Mouse (Mus musculus): ENCODE results near the gene Larp6. TPM values are rescaled to one million over a fixed set of nuclear protein-coding genes. Genes with fewer than 3 reads are reported as not detected.

Gene Larp6
- polyA plus RNA-seq, 1 experiment from 2014 or later = 1.3 TPM

DNA sequence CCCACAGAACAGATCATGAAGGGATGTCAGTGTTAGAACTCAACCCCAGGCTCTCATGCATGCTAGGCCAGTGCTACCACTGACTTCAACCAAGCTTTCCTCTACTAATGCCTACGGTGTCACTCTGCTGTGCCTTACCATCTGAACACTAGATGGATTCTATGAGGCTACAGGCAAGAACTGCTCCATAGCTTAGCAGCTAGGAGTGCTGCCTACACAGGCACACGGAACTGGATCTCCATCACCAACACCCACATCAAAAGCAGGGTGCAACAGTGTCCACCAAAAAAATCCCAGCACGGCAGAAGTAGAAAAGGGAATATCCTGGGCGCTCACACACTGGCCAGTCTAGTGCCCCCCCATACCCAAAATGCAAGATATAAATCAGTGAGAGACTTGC lies 36.4 kb upstream of the Larp6 start:
- H3K4me3 ChIP-seq (ENCODE audit: low read depth, low read length) = no peak overlapping the region
- H3K36me3 ChIP-seq (ENCODE audit: insufficient read depth) = peaks cover 25% of the 10 kb centered on the region; the same call in 1 of the 2 replicates
- ATAC-seq (ENCODE audit: insufficient read depth) (no peak), DNase-seq (no peak)
- no peaks in the 10 kb centered on the region for H3K9me3 ChIP-seq (ENCODE audit: low read depth, low read length)
- H3K4me2 ChIP-seq = no peak overlapping the region
- no peak for TF ChIP-seq CTCF (IDR thresholded peaks at IDR 0.05; ENCODE audit: low read depth)
- H3K4me1 ChIP-seq (ENCODE audit: insufficient read depth) = no peaks in the 10 kb centered on the region
- 90% methylated on average over 4 of the region's 4 CpGs for WGBS
- no peaks in the 10 kb centered on the region for H3K27me3 ChIP-seq (ENCODE audit: insufficient read depth, low read length)
- H3K9ac ChIP-seq = no peak overlapping the region
- no peak overlapping the region for H3K27ac ChIP-seq (ENCODE audit: low read depth)

GRCm38 (mm10) chr9:60678913-60679312 lies 33.9 kb upstream of the Larp6 start:
- WGBS = 62% methylated on average over 5 of the region's 5 CpGs

GRCm38 (mm10) chr9:60681005-60681404 lies 31.8 kb upstream of the Larp6 start:
- H3K4me2 ChIP-seq = no peak overlapping the region
- no peak overlapping the region for H3K4me3 ChIP-seq (ENCODE audit: low read depth, low read length)
- no peaks in the 10 kb centered on the region for H3K27me3 ChIP-seq (ENCODE audit: insufficient read depth, low read length)
- ATAC-seq (ENCODE audit: insufficient read depth) (no peak), DNase-seq (no peak)
- H3K4me1 ChIP-seq (ENCODE audit: insufficient read depth) = no peaks in the 10 kb centered on the region
- H3K9me3 ChIP-seq (ENCODE audit: low read depth, low read length) = no peaks in the 10 kb centered on the region
- TF ChIP-seq CTCF (IDR thresholded peaks at IDR 0.05; ENCODE audit: low read depth) = peak; percentile 44; the same call in 1 of the 2 replicates
- no peak overlapping the region for H3K27ac ChIP-seq (ENCODE audit: low read depth)
- H3K36me3 ChIP-seq (ENCODE audit: insufficient read depth) = peaks cover 33% of the 10 kb centered on the region; the same call in 1 of the 2 replicates
- H3K9ac ChIP-seq = no peak overlapping the region
- 84% methylated on average over 3 of the region's 3 CpGs for WGBS

More at GRCm38 (mm10) chr9:60678913-60679312, 33.9 kb upstream of the Larp6 start:
- no peak overlapping the region for H3K9ac ChIP-seq
- no peak overlapping the region for H3K4me3 ChIP-seq (ENCODE audit: low read depth, low read length)
- no peak for TF ChIP-seq CTCF (IDR thresholded peaks at IDR 0.05; ENCODE audit: low read depth)
- no peak for ATAC-seq (ENCODE audit: insufficient read depth)
- H3K4me2 ChIP-seq = no peak overlapping the region
- H3K27ac ChIP-seq (ENCODE audit: low read depth) = no peak overlapping the region
- no peak for DNase-seq
- no peaks in the 10 kb centered on the region for H3K9me3 ChIP-seq (ENCODE audit: low read depth, low read length)
- no peaks in the 10 kb centered on the region for H3K4me1 ChIP-seq (ENCODE audit: insufficient read depth)
- no peaks in the 10 kb centered on the region for H3K27me3 ChIP-seq (ENCODE audit: insufficient read depth, low read length)
- peaks cover 33% of the 10 kb centered on the region; the same call in 1 of the 2 replicates for H3K36me3 ChIP-seq (ENCODE audit: insufficient read depth)

DNA sequence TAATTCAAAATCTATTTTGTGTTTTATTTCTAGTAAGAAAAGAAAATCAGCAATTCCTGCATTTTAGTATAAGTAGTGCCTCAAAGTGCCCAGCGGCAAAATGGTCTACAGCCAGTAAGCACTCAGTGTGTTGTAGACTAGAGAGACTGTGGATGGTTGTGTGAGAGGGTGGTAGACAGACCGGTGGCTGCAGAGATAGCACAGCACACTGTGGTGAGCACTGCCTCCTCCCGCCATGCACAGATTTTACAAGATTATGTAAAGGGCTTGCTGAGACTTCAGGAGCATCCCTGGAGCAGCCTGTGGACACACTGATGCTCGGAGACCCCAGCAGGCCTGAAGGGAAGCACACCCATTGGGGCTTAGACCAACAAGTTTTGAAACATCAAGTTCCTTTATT lies 30.0 kb upstream of the Larp6 start:
- H3K27ac ChIP-seq (ENCODE audit: low read depth) = no peak overlapping the region
- H3K9me3 ChIP-seq (ENCODE audit: low read depth, low read length) = no peaks in the 10 kb centered on the region
- no peak overlapping the region for H3K9ac ChIP-seq
- H3K4me3 ChIP-seq (ENCODE audit: low read depth, low read length) = no peak overlapping the region
- peaks cover 24% of the 10 kb centered on the region; the same call in 1 of the 2 replicates for H3K36me3 ChIP-seq (ENCODE audit: insufficient read depth)
- DNase-seq (no peak), ATAC-seq (ENCODE audit: insufficient read depth) (no peak)
- no peak for TF ChIP-seq CTCF (IDR thresholded peaks at IDR 0.05; ENCODE audit: low read depth)
- 89% methylated on average over 4 of the region's 4 CpGs for WGBS
- no peaks in the 10 kb centered on the region for H3K27me3 ChIP-seq (ENCODE audit: insufficient read depth, low read length)
- H3K4me2 ChIP-seq = no peak overlapping the region
- H3K4me1 ChIP-seq (ENCODE audit: insufficient read depth) = no peaks in the 10 kb centered on the region; the same call in 1 of the 2 replicates

GRCm38 (mm10) chr9:60687415-60687814 lies 25.4 kb upstream of the Larp6 start:
- Histone ChIP-seq H3K36me3 (ENCODE audit: insufficient read depth) (peaks cover 6% of the 10 kb centered on the region; the same call in 1 of the 2 replicates), H3K4me3 (ENCODE audit: low read depth, low read length) (peak overlapping the region; percentile 58), H3K9ac (peak overlapping the region; percentile 10), H3K4me2 (peak overlapping the region; percentile 72), H3K9me3 (ENCODE audit: low read depth, low read length) (no peaks in the 10 kb centered on the region), H3K27me3 (ENCODE audit: insufficient read depth, low read length) (no peaks in the 10 kb centered on the region), H3K27ac (ENCODE audit: low read depth) (peak overlapping the region; percentile 78), H3K4me1 (ENCODE audit: insufficient read depth) (no peaks in the 10 kb centered on the region; the same call in 1 of the 2 replicates)
- peak; percentile 50; the same call in 1 of the 2 replicates for ATAC-seq (ENCODE audit: insufficient read depth)
- DNase-seq = peak; percentile 69
- WGBS = 1% methylated on average over 7 of the region's 7 CpGs
- TF ChIP-seq CTCF (IDR thresholded peaks at IDR 0.05; ENCODE audit: low read depth) = peak; percentile 47

GRCm38 (mm10) chr9:60687891-60688324 lies 24.9 kb upstream of the Larp6 start, which contains the start of gene Lrrc49:
TSS of gene Lrrc49 (minus strand) at chr9:60688158.
- Histone ChIP-seq H3K27me3 (ENCODE audit: insufficient read depth, low read length) (no peaks in the 10 kb centered on the region), H3K9ac (peak within 1 kb of the TSS; percentile 10), H3K27ac (ENCODE audit: low read depth) (peak within 1 kb of the TSS; percentile 78), H3K4me2 (peak within 1 kb of the TSS; percentile 72), H3K9me3 (ENCODE audit: low read depth, low read length) (no peaks in the 10 kb centered on the region), H3K36me3 (ENCODE audit: insufficient read depth) (peaks cover 2% of the 10 kb centered on the region; the same call in 1 of the 2 replicates), H3K4me1 (ENCODE audit: insufficient read depth) (no peaks in the 10 kb centered on the region; the same call in 1 of the 2 replicates), H3K4me3 (ENCODE audit: low read depth, low read length) (peak within 1 kb of the TSS; percentile 58)
- ATAC-seq (ENCODE audit: insufficient read depth) (peak; percentile 96), DNase-seq (peak; percentile 97)
- TF ChIP-seq CTCF (IDR thresholded peaks at IDR 0.05; ENCODE audit: low read depth) = no peak
- under 1% methylated on average over 21 of the region's 21 CpGs for WGBS

DNA sequence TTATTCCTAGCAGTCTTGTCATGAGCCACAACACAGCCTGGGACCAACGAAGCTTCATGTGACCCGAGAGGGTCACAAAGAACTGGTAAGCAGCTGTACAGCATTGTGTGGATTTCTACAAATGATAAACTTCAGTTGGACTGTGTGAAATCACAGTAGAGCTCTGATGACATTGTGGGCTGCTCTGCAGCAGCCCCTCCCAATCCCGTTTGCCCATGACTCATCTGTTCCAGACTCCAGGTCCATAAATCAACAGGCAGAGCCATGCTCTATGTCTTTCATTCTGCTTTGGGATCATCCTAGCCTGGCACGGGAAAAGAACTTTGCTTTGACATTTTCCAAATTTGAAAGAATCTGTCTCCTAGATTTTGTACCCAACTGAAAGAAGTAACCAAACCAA lies 20.2 kb upstream of the Larp6 start:
- Histone ChIP-seq H3K4me2 (no peak overlapping the region), H3K4me3 (ENCODE audit: low read depth, low read length) (no peak overlapping the region), H3K4me1 (ENCODE audit: insufficient read depth) (no peaks in the 10 kb centered on the region), H3K27ac (ENCODE audit: low read depth) (no peak overlapping the region), H3K36me3 (ENCODE audit: insufficient read depth) (no peaks in the 10 kb centered on the region), H3K9ac (no peak overlapping the region), H3K27me3 (ENCODE audit: insufficient read depth, low read length) (no peaks in the 10 kb centered on the region), H3K9me3 (ENCODE audit: low read depth, low read length) (no peaks in the 10 kb centered on the region)
- ATAC-seq (ENCODE audit: insufficient read depth) (no peak), DNase-seq (no peak)
- WGBS = 48% methylated on average over 4 of the region's 4 CpGs
- no peak for TF ChIP-seq CTCF (IDR thresholded peaks at IDR 0.05; ENCODE audit: low read depth)
